Mouse (Mus musculus): ENCODE measurements around the gene Ccr10. TPM values are rescaled to one million over a fixed set of nuclear protein-coding genes. Genes with fewer than 3 reads are reported as not detected.

The Ccr10 gene
- polyA plus RNA-seq, 1 experiment: 0.05 TPM

DNA sequence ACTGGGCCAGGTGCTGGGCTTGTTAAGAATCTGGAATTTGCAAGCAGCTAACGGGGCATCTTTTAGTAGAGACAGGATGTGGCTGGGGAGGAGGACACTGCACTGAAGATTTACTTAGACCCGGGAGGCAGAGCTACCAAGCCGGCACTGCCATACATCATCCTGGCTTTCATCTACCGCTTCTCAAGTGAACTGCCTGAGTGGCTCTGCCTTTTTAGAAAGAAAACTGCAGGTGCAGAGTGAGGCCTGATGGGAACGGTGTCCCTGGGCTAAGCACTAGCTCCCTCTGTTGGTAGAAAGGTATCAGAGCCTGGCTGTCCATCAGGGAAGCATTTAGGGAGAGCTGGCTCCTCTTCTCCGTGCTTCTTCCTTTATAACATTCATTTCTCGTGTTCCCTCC is 25.7 kb upstream of the Ccr10 start:
- H3K27me3 ChIP-seq (ENCODE audit: control insufficient read depth, insufficient read depth, low read length): no peaks in the 10 kb centered on the region
- H3K36me3 ChIP-seq (ENCODE audit: control insufficient read depth, insufficient read depth, low read length): 0 out of 2 replicates have a peak, but pooled peaks cover 2% of the 10 kb centered on the region
- TF ChIP-seq POLR2A (IDR thresholded peaks at IDR 0.05; ENCODE audit: control insufficient read depth, low read depth, low read length) (no peak), CTCF (IDR thresholded peaks at IDR 0.05; ENCODE audit: control insufficient read depth, insufficient read depth, insufficient replicate concordance, low read depth, low read length) (peak; percentile 46; the same call in 1 of the 2 replicates)
- H3K4me1 ChIP-seq (ENCODE audit: control insufficient read depth, insufficient read depth, low read length): no peaks in the 10 kb centered on the region
- H3K4me3 ChIP-seq (ENCODE audit: control insufficient read depth, low read depth, low read length): no peak overlapping the region
- H3K27ac ChIP-seq (ENCODE audit: control insufficient read depth, insufficient read depth, low read depth, low read length): no peak overlapping the region

DNA sequence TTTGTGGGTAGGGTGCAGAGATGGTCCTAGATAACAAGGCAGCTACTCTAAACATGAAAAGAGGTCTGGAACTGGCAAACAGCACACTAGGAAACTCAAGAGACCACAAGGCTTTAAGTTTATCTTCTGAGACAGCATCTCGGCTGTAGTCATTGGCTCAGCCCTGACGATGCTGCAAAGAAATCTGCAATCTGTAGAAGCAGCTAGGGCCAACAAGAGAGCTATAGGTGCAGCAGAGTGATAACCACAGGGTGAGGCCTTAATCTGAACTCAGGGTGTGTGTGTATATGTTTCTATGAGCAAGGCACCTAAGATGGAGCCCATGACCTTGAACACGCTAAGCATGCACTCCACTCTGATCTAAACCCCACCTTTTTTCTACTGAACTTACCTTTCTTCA is 24.3 kb upstream of the Ccr10 start:
- Histone ChIP-seq H3K27ac (ENCODE audit: control insufficient read depth, insufficient read depth, low read depth, low read length) (no peak overlapping the region), H3K27me3 (ENCODE audit: control insufficient read depth, insufficient read depth, low read length) (no peaks in the 10 kb centered on the region), H3K4me1 (ENCODE audit: control insufficient read depth, insufficient read depth, low read length) (no peaks in the 10 kb centered on the region), H3K36me3 (ENCODE audit: control insufficient read depth, insufficient read depth, low read length) (0 out of 2 replicates have a peak, but pooled peaks cover 2% of the 10 kb centered on the region), H3K4me3 (ENCODE audit: control insufficient read depth, low read depth, low read length) (no peak overlapping the region)
- no peak for TF ChIP-seq CTCF (IDR thresholded peaks at IDR 0.05; ENCODE audit: control insufficient read depth, insufficient read depth, insufficient replicate concordance, low read depth, low read length)
- TF ChIP-seq POLR2A (IDR thresholded peaks at IDR 0.05; ENCODE audit: control insufficient read depth, low read depth, low read length): no peak

DNA sequence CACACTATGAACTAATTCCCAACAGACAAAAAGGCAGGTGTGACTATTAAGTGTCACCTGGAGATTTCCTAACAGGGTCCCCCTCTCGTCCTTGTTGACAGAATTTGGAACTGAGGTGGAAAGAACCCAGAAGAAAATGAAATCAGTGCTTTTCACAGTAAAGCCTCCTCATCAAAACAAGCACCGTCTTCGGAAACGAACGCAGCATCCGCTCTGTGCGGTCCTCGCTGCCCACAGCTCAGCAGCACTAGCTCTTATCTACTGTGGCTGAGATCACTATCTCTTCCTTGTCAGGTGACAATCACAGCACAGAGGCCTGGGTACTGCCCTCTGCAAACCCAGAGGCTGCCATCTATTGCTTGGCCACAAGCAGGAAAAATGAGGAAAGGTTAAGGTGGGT is 20.9 kb upstream of the Ccr10 start:
- H3K27me3 ChIP-seq (ENCODE audit: control insufficient read depth, insufficient read depth, low read length): no peaks in the 10 kb centered on the region
- H3K36me3 ChIP-seq (ENCODE audit: control insufficient read depth, insufficient read depth, low read length): 0 out of 2 replicates have a peak, but pooled peaks cover 2% of the 10 kb centered on the region
- no peak overlapping the region for H3K27ac ChIP-seq (ENCODE audit: control insufficient read depth, insufficient read depth, low read depth, low read length)
- TF ChIP-seq CTCF (IDR thresholded peaks at IDR 0.05; ENCODE audit: control insufficient read depth, insufficient read depth, insufficient replicate concordance, low read depth, low read length) (no peak), POLR2A (IDR thresholded peaks at IDR 0.05; ENCODE audit: control insufficient read depth, low read depth, low read length) (no peak)
- no peak overlapping the region for H3K4me3 ChIP-seq (ENCODE audit: control insufficient read depth, low read depth, low read length)
- no peaks in the 10 kb centered on the region for H3K4me1 ChIP-seq (ENCODE audit: control insufficient read depth, insufficient read depth, low read length)

- Histone ChIP-seq H3K27me3 (ENCODE audit: control insufficient read depth, insufficient read depth, low read length) (no peaks in the 10 kb centered on the region), H3K4me3 (ENCODE audit: control insufficient read depth, low read depth, low read length) (no peak overlapping the region), H3K4me1 (ENCODE audit: control insufficient read depth, insufficient read depth, low read length) (no peaks in the 10 kb centered on the region), H3K27ac (ENCODE audit: control insufficient read depth, insufficient read depth, low read depth, low read length) (no peak overlapping the region), H3K36me3 (ENCODE audit: control insufficient read depth, insufficient read depth, low read length) (0 out of 2 replicates have a peak, but pooled peaks cover 1% of the 10 kb centered on the region)
- TF ChIP-seq CTCF (IDR thresholded peaks at IDR 0.05; ENCODE audit: control insufficient read depth, insufficient read depth, insufficient replicate concordance, low read depth, low read length): no peak
- TF ChIP-seq POLR2A (IDR thresholded peaks at IDR 0.05; ENCODE audit: control insufficient read depth, low read depth, low read length): no peak
These were observed 20.3 kb upstream of the Ccr10 start for GRCm38 (mm10) chr11:101195571-101195970.

- H3K27me3 ChIP-seq (ENCODE audit: control insufficient read depth, insufficient read depth, low read length): no peaks in the 10 kb centered on the region
- H3K4me1 ChIP-seq (ENCODE audit: control insufficient read depth, insufficient read depth, low read length): no peaks in the 10 kb centered on the region
- H3K4me3 ChIP-seq (ENCODE audit: control insufficient read depth, low read depth, low read length): no peak overlapping the region
- no peaks in the 10 kb centered on the region for H3K36me3 ChIP-seq (ENCODE audit: control insufficient read depth, insufficient read depth, low read length)
- H3K27ac ChIP-seq (ENCODE audit: control insufficient read depth, insufficient read depth, low read depth, low read length): no peak overlapping the region
- no peak for TF ChIP-seq CTCF (IDR thresholded peaks at IDR 0.05; ENCODE audit: control insufficient read depth, insufficient read depth, insufficient replicate concordance, low read depth, low read length)
- TF ChIP-seq POLR2A (IDR thresholded peaks at IDR 0.05; ENCODE audit: control insufficient read depth, low read depth, low read length): no peak
These were observed 19.9 kb upstream of the Ccr10 start for GRCm38 (mm10) chr11:101195101-101195500.

GRCm38 (mm10) chr11:101194643-101195042 is 19.4 kb upstream of the Ccr10 start:
- no peak for TF ChIP-seq CTCF (IDR thresholded peaks at IDR 0.05; ENCODE audit: control insufficient read depth, insufficient read depth, insufficient replicate concordance, low read depth, low read length)
- no peak for TF ChIP-seq POLR2A (IDR thresholded peaks at IDR 0.05; ENCODE audit: control insufficient read depth, low read depth, low read length)
- no peak overlapping the region for H3K27ac ChIP-seq (ENCODE audit: control insufficient read depth, insufficient read depth, low read depth, low read length)
- H3K4me1 ChIP-seq (ENCODE audit: control insufficient read depth, insufficient read depth, low read length): no peaks in the 10 kb centered on the region
- H3K27me3 ChIP-seq (ENCODE audit: control insufficient read depth, insufficient read depth, low read length): no peaks in the 10 kb centered on the region
- H3K4me3 ChIP-seq (ENCODE audit: control insufficient read depth, low read depth, low read length): no peak overlapping the region
- no peaks in the 10 kb centered on the region for H3K36me3 ChIP-seq (ENCODE audit: control insufficient read depth, insufficient read depth, low read length)

DNA sequence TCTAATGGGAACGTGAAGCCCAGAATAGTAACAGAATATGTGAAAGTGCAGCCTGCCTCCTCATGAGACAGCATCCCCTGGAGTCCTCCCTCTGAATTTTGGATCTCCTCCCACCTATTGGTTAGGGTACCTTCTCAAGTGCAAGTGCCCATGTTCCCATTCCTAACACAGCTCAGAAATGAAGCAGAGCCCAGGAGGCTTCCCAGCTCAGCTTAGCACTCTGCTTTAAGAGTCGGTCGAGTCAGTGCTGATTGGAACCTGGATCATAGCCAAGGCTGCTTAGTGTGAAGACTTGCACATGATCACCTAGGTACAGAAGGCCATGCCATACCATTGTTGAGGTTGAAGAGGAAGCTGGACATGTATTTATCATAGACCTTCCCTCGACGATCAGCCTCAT is 18.9 kb upstream of the Ccr10 start:
- Histone ChIP-seq H3K27ac (ENCODE audit: control insufficient read depth, insufficient read depth, low read depth, low read length) (no peak overlapping the region), H3K36me3 (ENCODE audit: control insufficient read depth, insufficient read depth, low read length) (no peaks in the 10 kb centered on the region)
- no peak for TF ChIP-seq POLR2A (IDR thresholded peaks at IDR 0.05; ENCODE audit: control insufficient read depth, low read depth, low read length)
- TF ChIP-seq CTCF (IDR thresholded peaks at IDR 0.05; ENCODE audit: control insufficient read depth, insufficient read depth, insufficient replicate concordance, low read depth, low read length): no peak

GRCm38 (mm10) chr11:101193076-101193475 is 17.8 kb upstream of the Ccr10 start:
- no peaks in the 10 kb centered on the region for H3K27me3 ChIP-seq (ENCODE audit: control insufficient read depth, insufficient read depth, low read length)
- TF ChIP-seq CTCF (IDR thresholded peaks at IDR 0.05; ENCODE audit: control insufficient read depth, insufficient read depth, insufficient replicate concordance, low read depth, low read length) (no peak), POLR2A (IDR thresholded peaks at IDR 0.05; ENCODE audit: control insufficient read depth, low read depth, low read length) (no peak)
- H3K36me3 ChIP-seq (ENCODE audit: control insufficient read depth, insufficient read depth, low read length): no peaks in the 10 kb centered on the region
- H3K4me1 ChIP-seq (ENCODE audit: control insufficient read depth, insufficient read depth, low read length): no peaks in the 10 kb centered on the region
- H3K4me3 ChIP-seq (ENCODE audit: control insufficient read depth, low read depth, low read length): no peak overlapping the region
- H3K27ac ChIP-seq (ENCODE audit: control insufficient read depth, insufficient read depth, low read depth, low read length): no peak overlapping the region

More for the DNA sequence above, 18.9 kb upstream of the Ccr10 start:
- no peaks in the 10 kb centered on the region for H3K27me3 ChIP-seq (ENCODE audit: control insufficient read depth, insufficient read depth, low read length)
- no peaks in the 10 kb centered on the region for H3K4me1 ChIP-seq (ENCODE audit: control insufficient read depth, insufficient read depth, low read length)
- H3K4me3 ChIP-seq (ENCODE audit: control insufficient read depth, low read depth, low read length): no peak overlapping the region

Measured in testis, adult 2 months (tissue).